Mouse (Mus musculus): ENCODE measurements around the gene Filip1.

GRCm38 (mm10) chr9:79816013-79816412, 196.6 kb downstream of the Filip1 start:
- TF ChIP-seq CTCF (IDR thresholded peaks at IDR 0.05; ENCODE audit: control insufficient read depth, insufficient read depth, low read length) (no peak), POLR2A (IDR thresholded peaks at IDR 0.05; ENCODE audit: borderline replicate concordance, control insufficient read depth, low read depth, low read length) (no peak)

Data from bone marrow, adult 2 months (tissue).